Mouse (Mus musculus) myocyte (in vitro differentiated cells): ENCODE data around the gene Oser1. TPM values are rescaled to one million over a fixed set of nuclear protein-coding genes. Genes with fewer than 3 reads are reported as not detected.
A peak's percentile ranks its signal among the peaks of the same experiment; 100 is the strongest.

Source experiments
- H3K27me3 ChIP-seq: one replicate; pipeline ENCODE4 v1.6.1; 2011; ENCODE audit not compliant: control insufficient read depth, insufficient read depth, insufficient read length
- H3K36me3 ChIP-seq: one replicate; pipeline ENCODE4 v1.6.1; 2011; ENCODE audit not compliant: control insufficient read depth, insufficient read depth
- H3K4me2 ChIP-seq: one replicate; pipeline ENCODE4 v1.6.1; 2011; ENCODE audit warnings: low read depth, control low read depth
- H3K4me3 ChIP-seq: one replicate; pipeline ENCODE4 v1.5.1; 2011; ENCODE audit warnings: mild to moderate bottlenecking, control low read depth, moderate library complexity
- H3K79me2 ChIP-seq: one replicate; pipeline ENCODE4 v1.6.1; 2011; ENCODE audit not compliant: control insufficient read depth, insufficient read depth
- H3ac ChIP-seq: one replicate; pipeline ENCODE4 v1.6.1; 2011; ENCODE audit not compliant: control insufficient read depth, insufficient read length
- CEBPB ChIP-seq: IDR thresholded peaks from 2 replicates; pipeline ENCODE4 v1.6.1; 2011; ENCODE audit warnings: mild to moderate bottlenecking, moderate library complexity; ENCODE audit not compliant: poor library complexity, insufficient read depth, severe bottlenecking
- E2F4 ChIP-seq: IDR thresholded peaks from one replicate; pipeline ENCODE4 v1.6.1; 2011; ENCODE audit warnings: mild to moderate bottlenecking, control low read depth, moderate library complexity; ENCODE audit not compliant: insufficient read depth
- MAX ChIP-seq: IDR thresholded peaks from one replicate; pipeline ENCODE4 v1.6.1; 2011; ENCODE audit warnings: low read depth, mild to moderate bottlenecking, control low read depth
- MYOD1 ChIP-seq, 3 experiments: IDR thresholded peaks; one replicate each; pipeline ENCODE4 v1.6.1; 2011; ENCODE audit warnings: control low read depth in 2 of 3, low read depth in 2 of 3, mild to moderate bottlenecking in 2 of 3, moderate library complexity in 1 of 3; ENCODE audit not compliant: insufficient read length in 2 of 3, control insufficient read depth in 1 of 3
- MYOG ChIP-seq, 3 experiments: IDR thresholded peaks; one replicate each; pipeline ENCODE4 v1.6.1; 2011; ENCODE audit warnings: control low read depth in 2 of 3, low read depth in 2 of 3, mild to moderate bottlenecking in 2 of 3; ENCODE audit not compliant: insufficient read length in 2 of 3, control insufficient read depth in 1 of 3, insufficient read depth in 1 of 3
- POLR2A ChIP-seq: IDR thresholded peaks from one replicate; pipeline ENCODE4 v1.6.1; 2011; ENCODE audit warnings: low read depth, mild to moderate bottlenecking, control low read depth, moderate library complexity; ENCODE audit not compliant: insufficient read length
- POLR2AphosphoS2 ChIP-seq: IDR thresholded peaks from one replicate; pipeline ENCODE4 v1.6.1; 2011; ENCODE audit warnings: low read depth, control low read depth; ENCODE audit not compliant: insufficient read length
- REST ChIP-seq: IDR thresholded peaks from one replicate; pipeline ENCODE4 v1.6.1; 2011; ENCODE audit warnings: mild to moderate bottlenecking, control low read depth, moderate library complexity; ENCODE audit not compliant: insufficient read depth, insufficient read length
- SRF ChIP-seq: IDR thresholded peaks from one replicate; pipeline ENCODE4 v1.6.1; 2011; ENCODE audit warnings: low read depth; ENCODE audit not compliant: control insufficient read depth, insufficient read length
- TCF12 ChIP-seq: IDR thresholded peaks from one replicate; pipeline ENCODE4 v1.6.1; 2011; ENCODE audit warnings: mild to moderate bottlenecking, control low read depth; ENCODE audit not compliant: poor library complexity, insufficient read depth, severe bottlenecking
- TCF3 ChIP-seq: IDR thresholded peaks from one replicate; pipeline ENCODE4 v1.6.1; 2011; ENCODE audit warnings: low read depth, control low read depth; ENCODE audit not compliant: insufficient read length
- USF1 ChIP-seq: IDR thresholded peaks from one replicate; pipeline ENCODE4 v1.6.1; 2011; ENCODE audit warnings: low read depth, mild to moderate bottlenecking, control low read depth, moderate library complexity
- polyA plus RNA-seq: library from polyadenylated mRNA; unstranded; fragments of >200 nt; fragmentation: generic; extraction: Trizol; gene quantifications from one replicate; pipeline ENCODE4 v1.2.1, GENCODE M21; 2012; ENCODE audit warnings: missing spikeins

Oser1 gene
- polyA plus RNA-seq, 1 experiment: 30.3 TPM

DNA sequence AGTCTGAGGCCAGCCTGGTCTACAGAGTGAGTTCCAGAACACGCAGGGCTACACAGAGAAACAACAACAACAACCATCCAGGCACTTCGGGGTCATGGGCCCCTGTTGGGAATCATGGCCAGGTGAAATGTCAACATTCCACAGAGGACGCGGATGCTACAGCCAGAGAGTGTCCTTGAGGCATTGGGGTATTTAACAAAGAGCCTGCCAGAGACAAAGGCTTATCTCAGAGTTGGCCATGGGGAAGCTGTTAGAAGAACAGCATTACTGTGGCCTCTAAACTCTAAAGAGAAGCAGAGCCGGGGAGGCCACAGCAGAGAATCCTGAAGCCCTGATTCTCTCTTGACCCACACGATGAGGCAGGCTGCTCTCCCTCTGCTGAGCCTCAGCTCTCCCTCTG lies 44.4 kb upstream of the Oser1 start:
- Histone ChIP-seq H3K36me3 (peaks cover 7% of the 10 kb centered on the region), H3K27me3 (no peaks in the 10 kb centered on the region), H3K4me2 (no peak overlapping the region), H3ac (no peak overlapping the region), H3K79me2 (no peaks in the 10 kb centered on the region), H3K4me3 (no peak overlapping the region)
- no peak for TF ChIP-seq SRF
- no peak for TF ChIP-seq MAX
- TF ChIP-seq USF1: no peak
- no peak for TF ChIP-seq MYOG (IDR thresholded peaks at IDR 0.05; ENCODE audit: control insufficient read depth in 1 of 3, insufficient read depth in 1 of 3, insufficient read length in 2 of 3, low read depth in 2 of 3)
- no peak for TF ChIP-seq CEBPB

DNA sequence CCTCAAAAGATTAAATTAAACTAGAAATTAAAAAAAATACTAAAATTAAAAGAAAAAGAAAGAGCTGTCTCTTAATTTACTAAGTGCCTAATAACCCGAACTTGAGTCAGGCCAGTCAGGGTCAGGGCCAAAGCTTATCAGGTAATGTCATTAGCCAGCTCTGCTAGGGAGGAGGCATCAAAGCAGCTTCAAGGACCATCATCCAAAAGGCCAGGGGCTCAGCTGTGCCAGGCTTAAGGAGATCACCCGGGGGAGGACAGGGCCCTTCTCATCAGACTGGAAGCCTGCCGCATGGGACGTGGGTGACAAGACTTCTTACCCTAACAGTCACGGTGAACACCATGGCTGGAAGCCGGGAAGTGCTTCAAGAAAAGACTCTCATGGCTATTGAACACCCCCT lies 43.1 kb upstream of the Oser1 start:
- H3K79me2 ChIP-seq: no peaks in the 10 kb centered on the region
- peaks cover 7% of the 10 kb centered on the region for H3K36me3 ChIP-seq
- no peak overlapping the region for H3ac ChIP-seq
- no peaks in the 10 kb centered on the region for H3K27me3 ChIP-seq
- TF ChIP-seq TCF12: no peak
- TF ChIP-seq POLR2A: no peak
- no peak for TF ChIP-seq MAX
- no peak for TF ChIP-seq MYOD1 (IDR thresholded peaks at IDR 0.05; ENCODE audit: control insufficient read depth in 1 of 3, insufficient read length in 2 of 3, low read depth in 2 of 3)
- TF ChIP-seq MYOG (IDR thresholded peaks at IDR 0.05; ENCODE audit: control insufficient read depth in 1 of 3, insufficient read depth in 1 of 3, insufficient read length in 2 of 3, low read depth in 2 of 3): no peak
- TF ChIP-seq TCF3: no peak
- TF ChIP-seq SRF: no peak
- no peak for TF ChIP-seq E2F4
- no peak for TF ChIP-seq REST
- no peak for TF ChIP-seq USF1
- no peak for TF ChIP-seq CEBPB
- TF ChIP-seq POLR2AphosphoS2: no peak
- no peak overlapping the region for H3K4me2 ChIP-seq
- no peak overlapping the region for H3K4me3 ChIP-seq

DNA sequence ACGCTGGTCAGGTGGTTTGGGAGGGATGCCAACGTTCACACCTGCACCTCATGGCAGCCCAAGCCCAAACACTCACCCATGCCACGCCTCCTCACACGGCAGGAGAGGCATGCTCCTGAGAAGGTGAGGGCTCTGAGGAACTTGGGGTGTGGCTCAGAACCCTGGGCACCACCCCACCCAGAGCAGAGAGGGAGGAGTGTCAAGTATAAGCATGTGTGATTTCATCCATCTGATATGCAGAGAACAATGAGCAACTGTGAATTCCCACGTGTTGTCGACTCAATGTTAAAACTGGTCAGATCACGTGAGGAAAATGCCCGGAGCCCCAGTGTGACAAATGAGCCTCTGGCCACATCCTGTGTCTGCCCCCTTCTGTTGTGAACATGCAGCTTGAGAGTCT lies 42.3 kb upstream of the Oser1 start:
- Histone ChIP-seq H3K79me2 (no peaks in the 10 kb centered on the region), H3K4me2 (no peak overlapping the region), H3ac (no peak overlapping the region), H3K4me3 (no peak overlapping the region), H3K27me3 (no peaks in the 10 kb centered on the region), H3K36me3 (peaks cover 7% of the 10 kb centered on the region)
- TF ChIP-seq MYOD1 (IDR thresholded peaks at IDR 0.05; ENCODE audit: control insufficient read depth in 1 of 3, insufficient read length in 2 of 3, low read depth in 2 of 3) (peak in 1 of 3 experiments; percentile 12), TCF3 (no peak), USF1 (peak; percentile 81), POLR2A (no peak), POLR2AphosphoS2 (peak; percentile 31), MYOG (IDR thresholded peaks at IDR 0.05; ENCODE audit: control insufficient read depth in 1 of 3, insufficient read depth in 1 of 3, insufficient read length in 2 of 3, low read depth in 2 of 3) (peak in 1 of 3 experiments; percentile 50)

GRCm38 (mm10) chr2:163464562-163464961 lies 40.1 kb upstream of the Oser1 start:
- no peak for TF ChIP-seq POLR2AphosphoS2
- TF ChIP-seq MYOD1 (IDR thresholded peaks at IDR 0.05; ENCODE audit: control insufficient read depth in 1 of 3, insufficient read length in 2 of 3, low read depth in 2 of 3): peak; percentile 36 to 84 (median 49)
- peak in 2 of 3 experiments; percentile 48 to 69 for TF ChIP-seq MYOG (IDR thresholded peaks at IDR 0.05; ENCODE audit: control insufficient read depth in 1 of 3, insufficient read depth in 1 of 3, insufficient read length in 2 of 3, low read depth in 2 of 3)
- TF ChIP-seq CEBPB: no peak
- no peak overlapping the region for H3K4me2 ChIP-seq
- H3ac ChIP-seq: no peak overlapping the region
- peaks cover 5% of the 10 kb centered on the region for H3K36me3 ChIP-seq
- H3K4me3 ChIP-seq: no peak overlapping the region
- no peaks in the 10 kb centered on the region for H3K79me2 ChIP-seq
- H3K27me3 ChIP-seq: no peaks in the 10 kb centered on the region

GRCm38 (mm10) chr2:163463998-163464397 lies 39.5 kb upstream of the Oser1 start:
- TF ChIP-seq MYOD1 (IDR thresholded peaks at IDR 0.05; ENCODE audit: control insufficient read depth in 1 of 3, insufficient read length in 2 of 3, low read depth in 2 of 3) (no peak), REST (no peak), TCF3 (no peak), POLR2A (no peak), E2F4 (no peak), POLR2AphosphoS2 (no peak), MAX (no peak), CEBPB (no peak), USF1 (no peak), TCF12 (no peak), MYOG (IDR thresholded peaks at IDR 0.05; ENCODE audit: control insufficient read depth in 1 of 3, insufficient read depth in 1 of 3, insufficient read length in 2 of 3, low read depth in 2 of 3) (no peak), SRF (no peak)
- H3ac ChIP-seq: no peak overlapping the region
- H3K27me3 ChIP-seq: no peaks in the 10 kb centered on the region
- no peaks in the 10 kb centered on the region for H3K79me2 ChIP-seq
- H3K4me2 ChIP-seq: no peak overlapping the region
- H3K4me3 ChIP-seq: no peak overlapping the region
- H3K36me3 ChIP-seq: no peaks in the 10 kb centered on the region
